Mouse (Mus musculus) megakaryocyte, adult 5-6 weeks (primary cell): ENCODE measurements at regions not wholly inside any gene's neighbourhood (a gene's known extent, or its start where the extent isn't known, plus 50 kb on each side); places are given as distances from the start of the nearest gene placed in this dataset.
A peak's percentile ranks its signal among the peaks of the same experiment; 100 is the strongest.

Experiments
- ATAC-seq: 2 replicates; pipeline ENCODE4 v1.8.0; 2016; ENCODE audit warnings: mild to moderate bottlenecking, inconsistent platforms; ENCODE audit not compliant: poor library complexity, severe bottlenecking

GRCm38 (mm10) chr14:62042305-62043116 lies 249.9 kb upstream of the Rnaseh2b start:
- no peak for ATAC-seq

- no peak for ATAC-seq
These were observed 249.3 kb upstream of the Rnaseh2b start for GRCm38 (mm10) chr14:62043117-62043422.

GRCm38 (mm10) chr14:62050941-62051340 lies 241.4 kb upstream of the Rnaseh2b start:
- ATAC-seq = no peak

GRCm38 (mm10) chr14:62051923-62052322 lies 240.5 kb upstream of the Rnaseh2b start:
- no peak for ATAC-seq

GRCm38 (mm10) chr14:62053004-62053403 lies 239.4 kb upstream of the Rnaseh2b start:
- no peak for ATAC-seq

- no peak for ATAC-seq
These were observed 235.3 kb upstream of the Rnaseh2b start for GRCm38 (mm10) chr14:62057096-62057495.

- ATAC-seq = no peak
These were observed 234.3 kb upstream of the Rnaseh2b start for GRCm38 (mm10) chr14:62058100-62058499.

- ATAC-seq = no peak
These were observed 221.2 kb upstream of the Rnaseh2b start for GRCm38 (mm10) chr14:62071140-62071539.

- no peak for ATAC-seq
These were observed 208.3 kb upstream of the Rnaseh2b start for GRCm38 (mm10) chr14:62084047-62084446.

GRCm38 (mm10) chr14:62088174-62088573 lies 204.2 kb upstream of the Rnaseh2b start:
- ATAC-seq = no peak

GRCm38 (mm10) chr14:62117532-62117931 lies 174.9 kb upstream of the Rnaseh2b start:
- ATAC-seq = no peak

- no peak for ATAC-seq
These were observed 173.8 kb upstream of the Rnaseh2b start for GRCm38 (mm10) chr14:62118542-62118953.

GRCm38 (mm10) chr14:62128918-62129317 lies 163.5 kb upstream of the Rnaseh2b start:
- no peak for ATAC-seq

GRCm38 (mm10) chr14:62132353-62132816 lies 160.0 kb upstream of the Rnaseh2b start:
- ATAC-seq = no peak

- ATAC-seq = no peak
These were observed 154.4 kb upstream of the Rnaseh2b start for GRCm38 (mm10) chr14:62137981-62138380.

GRCm38 (mm10) chr14:62144385-62145030 lies 147.9 kb upstream of the Rnaseh2b start:
- ATAC-seq = no peak

- no peak for ATAC-seq
These were observed 135.2 kb upstream of the Rnaseh2b start for GRCm38 (mm10) chr14:62157038-62157716.

GRCm38 (mm10) chr14:62159690-62160089 lies 132.7 kb upstream of the Rnaseh2b start:
- ATAC-seq = no peak

GRCm38 (mm10) chr14:62163120-62163796 lies 129.1 kb upstream of the Rnaseh2b start:
- ATAC-seq = peak; percentile 79

- no peak for ATAC-seq
These were observed 127.5 kb upstream of the Rnaseh2b start for GRCm38 (mm10) chr14:62164918-62165317.

- no peak for ATAC-seq
These were observed 126.4 kb upstream of the Rnaseh2b start for GRCm38 (mm10) chr14:62166006-62166405.
